Mouse (Mus musculus): ENCODE data around the gene Rnase13.

Rnase13 gene

GRCm38 (mm10) chr14:51877517-51877916, 45.1 kb downstream of the Rnase13 start:
- DNase-seq (ENCODE audit: low spot score in 2 of 2), result no peak

- DNase-seq (ENCODE audit: low spot score in 2 of 2), result no peak
These were observed 50.8 kb downstream of the Rnase13 start for GRCm38 (mm10) chr14:51871741-51872140.
